Mouse (Mus musculus) CH12.LX (cell line): ENCODE measurements at regions not wholly inside any gene's neighbourhood (a gene's known extent, or its start where the extent isn't known, plus 50 kb on each side); places are given as distances from the start of the nearest gene placed in this dataset.

Experiments
- DNase-seq: peaks from one replicate; pipeline ENCODE4 v3.0.0-alpha.2; 2013; ENCODE audit errors: extremely low read depth
- H3K27ac ChIP-seq: 2 replicates; pipeline ENCODE4 v1.5.1; 2012; ENCODE audit warnings: low read depth, mild to moderate bottlenecking, control low read depth, moderate library complexity; ENCODE audit not compliant: insufficient read depth
- H3K27me3 ChIP-seq: replicated peaks from 2 replicates; pipeline ENCODE3; 2012; ENCODE audit warnings: inconsistent platforms
- H3K36me3 ChIP-seq, 2 experiments: replicated peaks in 1 of 2; 2 replicates each; pipeline versions ENCODE3 to v1.6.1; 2012; ENCODE audit warnings: inconsistent platforms in 1 of 2, low read length in 1 of 2, mild to moderate bottlenecking in 1 of 2, mixed read lengths in 1 of 2, moderate library complexity in 1 of 2; ENCODE audit not compliant: control insufficient read depth in 1 of 2, insufficient read depth in 1 of 2
- H3K4me1 ChIP-seq, 2 experiments: 2 replicates each; pipeline ENCODE4 v1.6.1; 2012; ENCODE audit warnings: inconsistent platforms in 1 of 2, moderate library complexity in 1 of 2; ENCODE audit not compliant: insufficient read depth in 2 of 2, control insufficient read depth in 1 of 2
- H3K4me2 ChIP-seq: 2 replicates; pipeline ENCODE4 v1.6.1; 2012; ENCODE audit warnings: low read depth, mild to moderate bottlenecking, control low read depth; ENCODE audit not compliant: poor library complexity, insufficient read depth, severe bottlenecking
- H3K4me3 ChIP-seq, 3 experiments: fragments of 150-350 bp in 1 of 3; sonication (generic) in 1 of 3; replicated peaks in 1 of 3; 2 replicates each; pipeline versions ENCODE3 to v1.5.1; 2011 to 2012; ENCODE audit warnings: low read depth in 2 of 3, low read length in 2 of 3, mild to moderate bottlenecking in 2 of 3, moderate library complexity in 2 of 3, control low read depth in 1 of 3, improper control_type of control experiment in 1 of 3, inconsistent platforms in 1 of 3, mixed read lengths in 1 of 3; ENCODE audit not compliant: poor library complexity in 1 of 3
- H3K79me2 ChIP-seq: replicated peaks from 2 replicates; pipeline ENCODE4 v1.6.1; 2012; ENCODE audit warnings: mild to moderate bottlenecking, moderate library complexity; ENCODE audit not compliant: control insufficient read depth, poor library complexity, insufficient read depth, severe bottlenecking; ENCODE audit errors: extremely low read depth
- H3K9ac ChIP-seq: 2 replicates; pipeline ENCODE4 v1.6.1; 2012; ENCODE audit warnings: low read depth, mild to moderate bottlenecking, control low read depth, moderate library complexity; ENCODE audit not compliant: insufficient read depth
- H3K9me3 ChIP-seq: replicated peaks from 2 replicates; pipeline ENCODE3; 2012; ENCODE audit warnings: low read length, inconsistent platforms, mixed read lengths
- CHD1 ChIP-seq: IDR thresholded peaks from 2 replicates; pipeline ENCODE4 v1.6.1; 2012; ENCODE audit warnings: low read depth, low read length, improper control_type of control experiment, inconsistent platforms
- CHD2 ChIP-seq: IDR thresholded peaks from 2 replicates; pipeline ENCODE4 v1.6.1; 2011; ENCODE audit warnings: low read length, improper control_type of control experiment
- CTCF ChIP-seq, 2 experiments: IDR thresholded peaks in 1 of 2; conservative IDR thresholded peaks in 1 of 2; 2 replicates each; pipeline ENCODE4 v1.5.1; 2011 to 2012; ENCODE audit warnings: low read depth in 2 of 2, low read length in 2 of 2, improper control_type of control experiment in 1 of 2, inconsistent platforms in 1 of 2, mild to moderate bottlenecking in 1 of 2, moderate library complexity in 1 of 2
- E2F4 ChIP-seq: IDR thresholded peaks from 2 replicates; pipeline ENCODE4 v1.6.1; 2011; ENCODE audit warnings: low read depth, low read length, improper control_type of control experiment; ENCODE audit not compliant: insufficient replicate concordance
- EP300 ChIP-seq: IDR thresholded peaks from 2 replicates; pipeline ENCODE4 v1.6.1; 2011; ENCODE audit warnings: low read length, improper control_type of control experiment
- ETS1 ChIP-seq: conservative IDR thresholded peaks from 2 replicates; pipeline ENCODE4 v1.6.1; 2012; ENCODE audit warnings: low read depth, mild to moderate bottlenecking, inconsistent platforms, low read length, improper control_type of control experiment, moderate library complexity
- JUND ChIP-seq: conservative IDR thresholded peaks from 2 replicates; pipeline ENCODE4 v1.6.1; 2011; ENCODE audit warnings: low read depth, low read length, improper control_type of control experiment
- KAT2A ChIP-seq: IDR thresholded peaks from 2 replicates; pipeline ENCODE4 v1.6.1; 2012; ENCODE audit warnings: low read length, improper control_type of control experiment, inconsistent platforms; ENCODE audit not compliant: insufficient replicate concordance
- MAFK ChIP-seq: IDR thresholded peaks from 2 replicates; pipeline ENCODE4 v1.6.1; 2011; ENCODE audit warnings: low read length, improper control_type of control experiment; ENCODE audit not compliant: insufficient replicate concordance
- MAZ ChIP-seq: IDR thresholded peaks from 2 replicates; pipeline ENCODE4 v1.6.1; 2012; ENCODE audit warnings: low read depth, mild to moderate bottlenecking, inconsistent platforms, low read length, improper control_type of control experiment, moderate library complexity
- MEF2A ChIP-seq: IDR thresholded peaks from 2 replicates; pipeline ENCODE4 v1.6.1; 2014; ENCODE audit warnings: low read depth, mild to moderate bottlenecking, inconsistent platforms, low read length, improper control_type of control experiment, borderline replicate concordance
- MXI1 ChIP-seq: IDR thresholded peaks from 2 replicates; pipeline ENCODE4 v1.6.1; 2011; ENCODE audit warnings: mild to moderate bottlenecking, low read depth, low read length, improper control_type of control experiment
- MYC ChIP-seq: IDR thresholded peaks from 2 replicates; pipeline ENCODE4 v1.6.1; 2011; ENCODE audit warnings: low read depth, mild to moderate bottlenecking, improper control_type of control experiment, low read length
- NRF1 ChIP-seq: IDR thresholded peaks from 2 replicates; pipeline ENCODE4 v1.6.1; 2014; ENCODE audit warnings: low read depth, mild to moderate bottlenecking, inconsistent platforms, low read length, improper control_type of control experiment, moderate library complexity
- PAX5 ChIP-seq: IDR thresholded peaks from 2 replicates; pipeline ENCODE4 v1.6.1; 2012; ENCODE audit warnings: low read length, inconsistent platforms, mixed read lengths
- RAD21 ChIP-seq: IDR thresholded peaks from 2 replicates; pipeline ENCODE4 v1.6.1; 2011; ENCODE audit warnings: low read depth, mild to moderate bottlenecking, low read length, improper control_type of control experiment, moderate library complexity
- SMC3 ChIP-seq: IDR thresholded peaks from 2 replicates; pipeline ENCODE4 v1.6.1; 2011; ENCODE audit warnings: low read depth, low read length, improper control_type of control experiment
- UBTF ChIP-seq: IDR thresholded peaks from 2 replicates; pipeline ENCODE4 v1.6.1; 2012; ENCODE audit warnings: low read depth, mild to moderate bottlenecking, inconsistent platforms, low read length, improper control_type of control experiment, moderate library complexity
- USF2 ChIP-seq: conservative IDR thresholded peaks from 2 replicates; pipeline ENCODE4 v1.6.1; 2011; ENCODE audit warnings: low read depth, low read length, improper control_type of control experiment
- ZC3H11A ChIP-seq: IDR thresholded peaks from 2 replicates; pipeline ENCODE4 v1.6.1; 2012; ENCODE audit warnings: low read depth, mild to moderate bottlenecking, inconsistent platforms, low read length, improper control_type of control experiment
- ZKSCAN1 ChIP-seq: IDR thresholded peaks from 2 replicates; pipeline ENCODE4 v1.6.1; 2012; ENCODE audit warnings: low read depth, inconsistent platforms, low read length, improper control_type of control experiment, borderline replicate concordance
- ZMIZ1 ChIP-seq: IDR thresholded peaks from 2 replicates; pipeline ENCODE4 v1.6.1; 2012; ENCODE audit warnings: low read depth, mild to moderate bottlenecking, inconsistent platforms, low read length, improper control_type of control experiment
- dilution Hi-C: fragments of 300-500 bp; cut with MboI; formaldehyde crosslinking; loops from 2 replicates; pipeline ENCODE4 v1.14.3; 2020; ENCODE audit warnings: low sequenced_read_pairs; ENCODE audit not compliant: extremely low pct_unique_long_range_greater_than_20kb, extremely low pct_ligation_motif_present
- in situ Hi-C: fragments of 300-500 bp; cut with MboI; formaldehyde crosslinking; loops from 3 replicates; pipeline ENCODE4 v1.14.3; 2019; ENCODE audit warnings: low sequenced_read_pairs, low pct_ligation_motif_present, low pct_unique_long_range_greater_than_20kb, mixed read lengths

DNA sequence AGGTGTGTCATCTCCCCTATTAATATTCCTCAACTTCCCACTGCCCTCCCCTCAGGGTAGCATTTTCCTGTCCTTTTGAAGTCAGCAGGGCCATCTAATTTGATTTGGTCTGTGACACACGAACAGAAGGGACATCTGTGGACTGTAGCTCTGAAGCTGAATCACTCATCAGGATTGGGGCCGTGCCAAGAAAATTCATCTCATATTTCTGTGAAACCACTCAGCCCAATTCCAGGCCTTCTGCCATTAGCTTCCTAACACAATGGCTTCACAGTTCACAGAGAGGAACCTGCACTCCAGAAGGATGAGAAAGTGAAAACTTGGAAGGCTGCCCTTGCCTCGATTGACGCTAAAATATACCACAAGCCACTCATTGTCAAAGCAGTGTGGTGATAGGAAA lies 86.1 kb downstream of the Abhd5 start:
- H3K27me3 ChIP-seq: no peaks in the 10 kb centered on the region
- H3K9me3 ChIP-seq: no peaks in the 10 kb centered on the region
- H3K4me1 ChIP-seq: peaks cover 0 to 31% of the 10 kb centered on the region in 2 experiments; a peak in 3 of 4 replicates
- H3K36me3 ChIP-seq: no peaks in the 10 kb centered on the region
- H3K9ac ChIP-seq: no peak overlapping the region
- no peak overlapping the region for H3K4me3 ChIP-seq
- H3K27ac ChIP-seq: no peak overlapping the region
- in situ Hi-C loops: no loop called here
- no peak overlapping the region for H3K4me2 ChIP-seq
- H3K79me2 ChIP-seq: no peaks in the 10 kb centered on the region; the same call in 1 of the 2 replicates
- dilution Hi-C loops: no loop called here
- no peak for DNase-seq
- no peak for TF ChIP-seq JUND
- no peak for TF ChIP-seq E2F4
- TF ChIP-seq MXI1: no peak
- TF ChIP-seq ETS1: no peak
- no peak for TF ChIP-seq ZC3H11A
- TF ChIP-seq NRF1: no peak
- no peak for TF ChIP-seq ZMIZ1
- no peak for TF ChIP-seq MYC
- no peak for TF ChIP-seq CHD1
- TF ChIP-seq EP300: no peak
- no peak for TF ChIP-seq SMC3
- TF ChIP-seq PAX5: no peak
- no peak for TF ChIP-seq MEF2A
- TF ChIP-seq USF2: no peak
- no peak for TF ChIP-seq MAZ
- no peak for TF ChIP-seq KAT2A

DNA sequence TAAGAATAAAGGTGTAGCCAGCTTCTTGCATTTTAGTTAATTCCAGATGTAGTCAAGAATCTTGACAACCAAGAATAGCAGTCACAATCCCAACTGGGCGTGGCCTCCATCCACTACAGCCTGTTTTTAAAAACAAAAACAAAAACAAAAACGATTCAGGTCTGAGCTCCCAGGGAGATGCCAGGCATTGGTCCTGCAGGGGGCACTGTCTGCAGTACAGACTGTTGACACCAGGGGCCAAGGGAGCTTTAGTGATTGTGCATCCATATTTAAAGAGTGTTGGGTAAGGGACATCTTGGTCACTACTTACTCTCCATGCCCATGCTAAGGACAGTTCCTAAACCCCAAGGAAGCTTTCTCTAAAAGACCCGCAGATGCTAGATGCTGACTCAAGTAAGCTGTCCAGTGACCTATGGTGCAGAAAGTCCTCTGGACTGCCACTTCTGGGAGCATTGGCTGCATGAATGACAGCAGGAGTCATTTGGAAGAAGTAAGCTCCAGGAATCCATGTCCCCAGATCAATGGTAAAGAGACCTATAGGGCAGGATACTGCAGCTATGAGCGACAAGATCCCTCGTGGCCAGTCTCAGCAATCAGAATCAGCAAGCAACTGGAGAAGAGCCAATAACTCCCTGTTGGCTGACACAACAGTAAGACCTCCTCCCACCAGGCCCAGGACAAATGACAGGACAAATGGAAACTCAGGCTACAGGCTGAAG lies 95.1 kb downstream of the Abhd5 start:
- Histone ChIP-seq H3K4me2 (no peak overlapping the region), H3K4me3 (no peak overlapping the region)
- TF ChIP-seq UBTF (no peak), MAFK (no peak), MAZ (no peak), ZKSCAN1 (no peak), CTCF (conservative IDR thresholded peaks at IDR 0.05 in 1 of 2, IDR thresholded peaks at IDR 0.05 in 1 of 2; ENCODE audit: low read depth in 2 of 2, low read length in 2 of 2) (peak; percentile 12 to 58; a peak in 2 of 4 replicates), KAT2A (no peak), EP300 (no peak), RAD21 (peak; percentile 29), CHD2 (no peak), MEF2A (no peak)
- TF ChIP-seq, all 38 proteins: peak for 2
- no peaks in the 10 kb centered on the region for H3K27me3 ChIP-seq
- no peak overlapping the region for H3K9ac ChIP-seq
- in situ Hi-C loops (no loop called here), dilution Hi-C loops (no loop called here)
- H3K79me2 ChIP-seq: no peaks in the 10 kb centered on the region
- no peak for DNase-seq
- peaks cover 0 to 8% of the 10 kb centered on the region in 2 experiments; a peak in 2 of 4 replicates for H3K4me1 ChIP-seq
- H3K36me3 ChIP-seq: no peaks in the 10 kb centered on the region
- H3K27ac ChIP-seq: no peak overlapping the region
- H3K9me3 ChIP-seq: no peaks in the 10 kb centered on the region
